Mouse (Mus musculus): ENCODE results near the gene Hes1. TPM values are rescaled to one million over a fixed set of nuclear protein-coding genes. Genes with fewer than 3 reads are reported as not detected.
"Not testable (repeated sequence)": the region's sequence is repeated elsewhere in the genome, so short reads cannot be mapped to it uniquely, and the experiment has no call there.

The Hes1 gene
- total and polyA plus RNA-seq, 2 experiments = 2.8 to 28.5 TPM

DNA sequence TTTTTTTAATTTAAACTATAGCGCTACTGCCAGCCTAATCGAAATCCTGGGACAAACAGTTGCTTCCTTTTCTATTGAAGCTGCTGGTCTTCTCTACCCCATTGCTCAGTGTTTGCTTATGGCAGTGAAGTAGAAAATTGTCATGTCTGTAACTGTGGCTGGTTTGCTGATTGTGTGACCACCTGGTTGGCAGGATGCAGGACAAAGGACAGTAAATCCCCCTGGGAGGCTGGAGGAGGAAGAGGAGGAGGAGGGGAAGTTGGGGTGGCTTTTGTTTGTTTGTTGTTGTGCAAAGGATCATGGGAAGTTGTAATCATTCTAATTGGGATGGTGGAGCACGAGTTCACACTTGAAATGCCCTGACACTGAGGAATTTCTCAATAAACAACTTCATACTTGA is 38.8 kb downstream of the Hes1 start:
- Histone ChIP-seq H3K4me1 (ENCODE audit: control insufficient read depth, insufficient read depth, low read length) (no peaks in the 10 kb centered on the region), H3K4me3 (ENCODE audit: insufficient read depth, low read depth, low read length) (no peak overlapping the region), H3K27ac (replicated peaks; ENCODE audit: insufficient read depth, low read depth, low read length) (no peak overlapping the region), H3K27me3 (ENCODE audit: control insufficient read depth, insufficient read depth, low read length) (no peaks in the 10 kb centered on the region), H3K36me3 (ENCODE audit: control insufficient read depth, insufficient read depth, low read length) (no peaks in the 10 kb centered on the region), H3K9ac (ENCODE audit: low read depth, low read length) (no peak overlapping the region), H3K79me2 (ENCODE audit: control insufficient read depth, insufficient read depth, low read length) (no peaks in the 10 kb centered on the region)
- 64% methylated on average over 3 of the region's 3 CpGs for WGBS
- no peak for DNase-seq (ENCODE audit: extremely low read depth, low read depth, low spot score)
- no peak for TF ChIP-seq CTCF (IDR thresholded peaks at IDR 0.05; ENCODE audit: low read depth, low read length)

DNA sequence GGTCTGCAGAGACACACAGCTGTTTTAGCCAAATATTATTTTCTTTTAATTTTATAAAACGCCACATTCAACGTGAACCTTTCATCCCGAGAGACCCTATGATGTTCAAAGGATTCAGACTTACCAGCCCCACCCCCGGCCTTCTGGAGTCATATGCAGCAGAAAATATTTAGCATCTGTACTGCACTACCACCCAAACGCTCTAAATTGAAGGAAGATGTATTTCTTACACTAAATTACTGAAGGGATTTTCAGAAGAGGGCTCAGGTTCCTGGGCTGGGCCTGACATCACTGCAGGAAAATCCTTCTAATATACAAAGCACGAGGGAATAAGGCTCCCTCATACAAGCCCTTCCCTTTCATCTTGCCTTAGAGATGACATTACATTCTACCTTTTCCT is 39.3 kb downstream of the Hes1 start:
- H3K27me3 ChIP-seq (ENCODE audit: control insufficient read depth, insufficient read depth, low read length) = no peaks in the 10 kb centered on the region
- DNase-seq (ENCODE audit: extremely low read depth, low read depth, low spot score) = no peak
- no peak overlapping the region for H3K9ac ChIP-seq (ENCODE audit: low read depth, low read length)
- H3K36me3 ChIP-seq (ENCODE audit: control insufficient read depth, insufficient read depth, low read length) = no peaks in the 10 kb centered on the region
- 84% methylated on average over 6 of the region's 6 CpGs for WGBS
- H3K4me1 ChIP-seq (ENCODE audit: control insufficient read depth, insufficient read depth, low read length) = no peaks in the 10 kb centered on the region
- no peaks in the 10 kb centered on the region for H3K79me2 ChIP-seq (ENCODE audit: control insufficient read depth, insufficient read depth, low read length)
- TF ChIP-seq CTCF (IDR thresholded peaks at IDR 0.05; ENCODE audit: low read depth, low read length) (no peak), POLR2A (IDR thresholded peaks at IDR 0.05; ENCODE audit: extremely low read depth, insufficient read depth, low read length) (no peak)
- no peak overlapping the region for H3K27ac ChIP-seq (replicated peaks; ENCODE audit: insufficient read depth, low read depth, low read length)
- no peak overlapping the region for H3K4me3 ChIP-seq (ENCODE audit: insufficient read depth, low read depth, low read length)

DNA sequence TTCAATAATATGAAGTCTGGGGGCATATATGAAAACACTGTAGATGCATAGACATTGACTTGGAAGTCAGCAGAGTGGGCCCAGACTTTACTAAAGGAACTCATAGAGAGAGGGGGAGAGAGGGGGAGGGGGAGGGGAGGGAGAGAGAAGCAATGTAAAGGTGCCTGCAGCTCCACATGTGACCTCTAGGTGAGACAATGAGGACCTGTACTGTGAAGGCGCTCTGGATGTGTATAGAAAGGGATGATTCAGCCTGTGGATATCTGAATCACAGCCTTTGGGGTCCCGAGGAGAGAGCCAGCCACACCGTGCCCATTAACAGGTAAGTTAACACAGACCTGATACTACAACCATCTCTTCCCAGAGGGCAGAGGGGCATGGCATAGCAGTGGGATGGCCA is 40.2 kb downstream of the Hes1 start:
- 98% methylated on average over 3 of the region's 3 CpGs for WGBS
- no peaks in the 10 kb centered on the region for H3K4me1 ChIP-seq (ENCODE audit: control insufficient read depth, insufficient read depth, low read length)
- no peak overlapping the region for H3K4me3 ChIP-seq (ENCODE audit: insufficient read depth, low read depth, low read length)
- no peaks in the 10 kb centered on the region for H3K36me3 ChIP-seq (ENCODE audit: control insufficient read depth, insufficient read depth, low read length)
- H3K27me3 ChIP-seq (ENCODE audit: control insufficient read depth, insufficient read depth, low read length) = no peaks in the 10 kb centered on the region
- H3K9ac ChIP-seq (ENCODE audit: low read depth, low read length) = no peak overlapping the region
- H3K27ac ChIP-seq (replicated peaks; ENCODE audit: insufficient read depth, low read depth, low read length) = no peak overlapping the region
- TF ChIP-seq CTCF (IDR thresholded peaks at IDR 0.05; ENCODE audit: low read depth, low read length) = no peak
- TF ChIP-seq POLR2A (IDR thresholded peaks at IDR 0.05; ENCODE audit: extremely low read depth, insufficient read depth, low read length) = no peak
- DNase-seq (ENCODE audit: extremely low read depth, low read depth, low spot score) = no peak
- H3K79me2 ChIP-seq (ENCODE audit: control insufficient read depth, insufficient read depth, low read length) = no peaks in the 10 kb centered on the region

DNA sequence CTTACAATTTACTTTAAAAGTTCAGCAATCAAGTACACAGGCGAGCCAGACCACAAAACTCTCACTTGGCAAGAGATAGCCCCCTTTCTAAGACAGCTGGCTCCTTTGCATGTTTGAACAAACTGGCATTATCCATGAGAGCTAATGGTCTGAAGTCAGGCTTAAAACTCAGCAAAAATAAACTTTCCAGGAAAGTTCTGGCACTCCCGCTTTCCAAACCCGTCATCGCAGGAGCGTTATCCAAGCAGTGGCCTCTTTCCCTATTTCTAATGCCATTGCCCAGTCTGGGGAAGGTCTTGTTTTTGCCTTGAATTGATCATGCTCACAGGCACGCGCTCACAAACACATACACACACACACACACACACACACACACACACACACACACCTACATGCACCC is 41.3 kb downstream of the Hes1 start:
- Histone ChIP-seq H3K4me1 (ENCODE audit: control insufficient read depth, insufficient read depth, low read length) (no peaks in the 10 kb centered on the region), H3K79me2 (ENCODE audit: control insufficient read depth, insufficient read depth, low read length) (no peaks in the 10 kb centered on the region), H3K27ac (replicated peaks; ENCODE audit: insufficient read depth, low read depth, low read length) (no peak overlapping the region), H3K27me3 (ENCODE audit: control insufficient read depth, insufficient read depth, low read length) (no peaks in the 10 kb centered on the region), H3K9ac (ENCODE audit: low read depth, low read length) (no peak overlapping the region), H3K4me3 (ENCODE audit: insufficient read depth, low read depth, low read length) (no peak overlapping the region), H3K36me3 (ENCODE audit: control insufficient read depth, insufficient read depth, low read length) (no peaks in the 10 kb centered on the region)
- no peak for TF ChIP-seq CTCF (IDR thresholded peaks at IDR 0.05; ENCODE audit: low read depth, low read length)
- no peak for TF ChIP-seq POLR2A (IDR thresholded peaks at IDR 0.05; ENCODE audit: extremely low read depth, insufficient read depth, low read length)
- DNase-seq (ENCODE audit: extremely low read depth, low read depth, low spot score) = no peak
- 98% methylated on average over 7 of the region's 7 CpGs for WGBS

DNA sequence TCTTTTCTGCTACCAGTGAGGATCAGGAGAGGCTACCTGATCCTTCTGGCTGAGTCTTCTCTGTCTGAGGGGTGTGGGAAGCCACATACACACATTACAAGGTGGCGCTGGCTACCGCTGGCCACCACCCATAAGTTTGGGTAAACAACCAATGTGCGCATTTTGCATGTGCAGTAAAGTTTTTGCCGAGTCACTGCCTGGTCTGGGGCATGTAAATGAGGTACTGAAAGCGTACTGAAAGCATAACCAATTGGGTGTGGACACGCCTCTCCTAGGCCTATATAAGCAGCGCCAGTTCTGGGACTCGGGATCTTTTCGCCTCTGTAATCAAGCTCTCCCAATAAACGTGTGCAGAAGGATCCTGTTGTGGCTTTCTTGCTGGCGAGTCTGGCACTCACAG is 44.0 kb downstream of the Hes1 start:
- H3K27ac ChIP-seq (replicated peaks; ENCODE audit: insufficient read depth, low read depth, low read length); H3K4me3 ChIP-seq (ENCODE audit: insufficient read depth, low read depth, low read length); H3K9ac ChIP-seq (ENCODE audit: low read depth, low read length); H3K36me3 ChIP-seq (ENCODE audit: control insufficient read depth, insufficient read depth, low read length); DNase-seq (ENCODE audit: extremely low read depth, low read depth, low spot score); H3K4me1 ChIP-seq (ENCODE audit: control insufficient read depth, insufficient read depth, low read length); H3K27me3 ChIP-seq (ENCODE audit: control insufficient read depth, insufficient read depth, low read length); H3K79me2 ChIP-seq (ENCODE audit: control insufficient read depth, insufficient read depth, low read length): not testable (repeated sequence)
- WGBS = 95% methylated on average over 11 of the region's 11 CpGs

DNA sequence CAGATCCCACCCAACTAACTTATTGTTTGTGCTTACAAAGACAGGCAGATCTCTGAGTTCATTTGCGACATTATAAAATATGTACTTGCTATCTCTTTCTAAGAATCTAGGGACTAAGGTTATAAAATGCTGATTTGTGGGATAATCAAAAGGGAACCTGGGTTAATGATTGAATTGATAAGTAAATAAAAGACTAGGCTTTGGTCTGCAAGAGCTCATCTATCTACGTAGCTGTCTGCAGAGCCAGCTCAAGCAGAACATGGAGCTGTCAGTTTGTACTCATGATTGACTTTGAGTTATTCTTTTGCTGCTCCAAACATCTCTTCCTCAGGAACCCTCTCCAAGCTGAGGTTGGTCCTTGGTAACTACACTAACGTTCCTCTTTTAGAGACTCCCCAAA is 46.3 kb downstream of the Hes1 start:
- DNase-seq (ENCODE audit: extremely low read depth, low read depth, low spot score) = peak; percentile 91
- H3K27ac ChIP-seq (replicated peaks; ENCODE audit: insufficient read depth, low read depth, low read length) = no peak overlapping the region
- no peaks in the 10 kb centered on the region for H3K27me3 ChIP-seq (ENCODE audit: control insufficient read depth, insufficient read depth, low read length)
- H3K4me1 ChIP-seq (ENCODE audit: control insufficient read depth, insufficient read depth, low read length) = peaks cover 13% of the 10 kb centered on the region
- no peak overlapping the region for H3K9ac ChIP-seq (ENCODE audit: low read depth, low read length)
- WGBS = 33% methylated on average over 3 of the region's 3 CpGs
- H3K79me2 ChIP-seq (ENCODE audit: control insufficient read depth, insufficient read depth, low read length) = no peaks in the 10 kb centered on the region
- H3K4me3 ChIP-seq (ENCODE audit: insufficient read depth, low read depth, low read length) = no peak overlapping the region
- H3K36me3 ChIP-seq (ENCODE audit: control insufficient read depth, insufficient read depth, low read length) = no peaks in the 10 kb centered on the region
- TF ChIP-seq POLR2A (IDR thresholded peaks at IDR 0.05; ENCODE audit: extremely low read depth, insufficient read depth, low read length) = no peak
- TF ChIP-seq CTCF (IDR thresholded peaks at IDR 0.05; ENCODE audit: low read depth, low read length) = no peak

Data from liver, adult 2 months (tissue).